Mouse (Mus musculus) frontal cortex, postnatal 25 days (tissue): ENCODE data around the gene Fam216a.
A peak's percentile ranks its signal among the peaks of the same experiment; 100 is the strongest.
"Not testable (repeated sequence)": the region's sequence is repeated elsewhere in the genome, so short reads cannot be mapped to it uniquely, and the experiment has no call there.

Experiments
- DNase-seq, 2 experiments: peaks; one replicate each; pipeline ENCODE4 v3.0.0; 2022; ENCODE audit warnings: low spot score in 2 of 2

Gene Fam216a

GRCm38 (mm10) chr5:122324608-122325431 lies 47.3 kb downstream of the Fam216a start:
- DNase-seq, result peak; percentile 46 to 59

- DNase-seq, result no peak
These were observed 48.6 kb downstream of the Fam216a start for GRCm38 (mm10) chr5:122323523-122323922.

GRCm38 (mm10) chr5:122320205-122320781 lies 51.9 kb downstream of the Fam216a start:
- no peak for DNase-seq

GRCm38 (mm10) chr5:122319474-122320204 lies 52.5 kb downstream of the Fam216a start:
- DNase-seq, result no peak

- not testable (repeated sequence) for DNase-seq
These were observed 53.2 kb downstream of the Fam216a start for GRCm38 (mm10) chr5:122318976-122319375.

DNA sequence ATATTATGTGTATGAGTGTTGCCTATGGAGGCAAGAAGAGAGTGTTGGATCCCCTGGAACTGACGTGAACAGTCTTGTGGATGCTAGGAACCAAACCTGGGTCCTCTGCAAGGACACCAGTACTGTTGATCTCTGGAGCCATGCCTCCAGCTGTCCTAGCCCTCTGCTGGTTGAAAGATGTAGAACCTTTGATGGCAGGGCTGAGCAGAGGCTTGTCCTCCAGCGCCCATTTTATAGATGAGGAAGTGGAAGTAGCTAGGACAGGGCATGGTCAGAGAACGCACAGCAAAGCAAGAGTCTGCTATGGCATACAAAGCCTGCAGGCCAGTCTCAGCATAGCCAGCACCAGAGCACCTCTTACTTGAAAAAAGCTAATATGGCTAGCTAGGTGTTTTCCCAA lies 54.1 kb downstream of the Fam216a start:
- DNase-seq, result no peak

DNA sequence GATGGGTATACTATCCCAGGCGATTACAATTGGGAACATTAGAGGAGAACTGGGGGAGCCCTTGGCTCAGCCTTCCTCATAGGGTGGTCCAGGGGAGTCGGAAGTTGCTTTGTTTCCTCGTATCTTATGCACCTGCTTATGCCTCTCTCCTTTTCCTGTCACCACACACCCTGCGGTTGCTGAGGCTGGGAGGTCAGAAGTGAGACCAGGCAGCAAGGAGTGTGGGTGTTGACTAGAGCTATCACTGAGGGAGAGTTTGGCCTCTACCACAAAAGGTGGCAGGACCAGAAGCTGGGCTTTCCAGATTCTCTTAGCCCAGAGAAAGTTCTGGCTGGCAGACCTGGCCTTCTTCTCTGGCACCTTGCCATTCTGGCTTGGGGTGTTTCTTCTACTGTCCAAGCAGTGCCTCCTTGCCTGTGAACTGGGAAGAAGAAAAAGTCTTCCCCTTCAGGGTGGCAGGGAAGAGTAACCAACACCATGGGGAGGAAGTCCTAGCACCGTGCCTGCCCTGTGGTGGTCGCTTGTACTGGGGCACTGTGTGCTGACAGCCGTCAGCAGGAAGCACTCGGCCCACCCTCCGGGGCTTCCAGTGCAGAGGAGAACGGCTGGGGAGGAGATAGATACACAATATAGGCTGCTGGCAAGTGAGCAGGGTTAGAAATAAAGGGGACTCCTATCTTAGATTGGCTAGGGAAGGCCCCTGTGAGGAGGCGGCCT lies 54.7 kb downstream of the Fam216a start:
- DNase-seq, result no peak

- DNase-seq, result peak; percentile 70 to 71
These were observed 57.0 kb downstream of the Fam216a start for GRCm38 (mm10) chr5:122314966-122315667.
